Mouse (Mus musculus): ENCODE measurements around the gene Ucma. TPM values are rescaled to one million over a fixed set of nuclear protein-coding genes. Genes with fewer than 3 reads are reported as not detected.

Gene Ucma
- polyA plus RNA-seq, 1 experiment: 0.22 TPM

DNA sequence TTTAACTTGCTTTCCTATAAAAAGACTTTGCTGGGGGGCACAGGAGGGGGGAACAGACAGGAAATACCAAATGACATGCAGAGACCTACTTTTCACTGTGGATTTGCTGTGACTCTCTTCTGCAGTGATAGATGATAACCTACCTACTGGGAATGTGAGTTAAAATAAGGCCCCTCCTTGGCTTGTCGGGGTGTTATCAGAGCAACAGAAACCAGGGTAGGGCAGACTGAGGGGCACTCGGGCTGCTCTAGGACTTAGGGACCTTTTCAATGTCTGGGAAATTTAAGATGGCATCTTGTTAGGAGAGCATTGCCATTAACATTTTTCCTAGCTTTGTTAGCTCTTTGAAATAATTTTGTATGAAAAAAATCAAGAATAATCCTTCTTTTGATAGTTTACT is 47.4 kb downstream of the Ucma start:
- TF ChIP-seq USF1 (IDR thresholded peaks at IDR 0.05; ENCODE audit: low read depth) (no peak), MYOD1 (IDR thresholded peaks at IDR 0.05; ENCODE audit: control insufficient read depth in 1 of 3, insufficient read length in 2 of 3, low read depth in 2 of 3) (no peak), MAX (IDR thresholded peaks at IDR 0.05; ENCODE audit: low read depth) (no peak), E2F4 (IDR thresholded peaks at IDR 0.05; ENCODE audit: insufficient read depth) (no peak), TCF12 (IDR thresholded peaks at IDR 0.05; ENCODE audit: insufficient read depth, poor library complexity, severe bottlenecking) (no peak), SRF (IDR thresholded peaks at IDR 0.05; ENCODE audit: control insufficient read depth, insufficient read length, low read depth) (no peak), POLR2AphosphoS2 (IDR thresholded peaks at IDR 0.05; ENCODE audit: insufficient read length, low read depth) (no peak)
- H3K4me3 ChIP-seq: no peak overlapping the region
- H3K79me2 ChIP-seq (ENCODE audit: control insufficient read depth, insufficient read depth): no peaks in the 10 kb centered on the region

DNA sequence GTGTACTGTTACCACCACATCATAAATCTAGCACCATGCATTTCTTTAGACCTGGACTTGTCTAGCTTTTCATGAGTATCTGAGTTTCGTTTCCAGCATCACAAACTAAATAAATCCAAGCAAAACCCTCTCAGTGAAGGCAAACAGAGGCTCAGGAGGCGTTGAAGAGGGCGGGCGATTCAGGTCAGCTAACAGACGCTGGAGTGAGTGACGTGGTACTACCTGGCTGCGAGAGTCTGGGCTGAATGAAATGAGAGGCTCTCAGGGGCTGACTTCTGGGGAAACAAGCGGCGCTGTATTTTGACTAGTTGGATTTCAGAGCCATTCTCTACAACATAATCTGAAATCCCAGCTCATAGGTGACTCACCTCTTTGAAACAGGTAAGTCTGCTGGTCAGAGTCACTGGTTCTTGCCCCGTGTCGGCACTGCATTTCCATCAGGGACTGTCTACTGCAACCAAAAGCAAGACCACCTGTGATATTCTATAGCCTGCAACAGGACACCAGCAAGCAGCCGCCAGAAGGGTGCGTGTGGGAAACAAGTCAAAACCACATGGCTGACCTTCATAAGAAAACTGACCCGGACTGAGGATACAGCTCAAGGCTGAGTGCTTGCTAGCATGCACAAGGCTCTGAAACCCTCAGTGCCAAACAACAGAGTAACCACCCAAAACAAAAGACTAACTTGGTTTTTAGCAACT is 47.9 kb downstream of the Ucma start:
- Histone ChIP-seq H3K36me3 (ENCODE audit: control insufficient read depth, insufficient read depth) (peaks cover 11% of the 10 kb centered on the region), H3K27me3 (ENCODE audit: control insufficient read depth, insufficient read depth, insufficient read length) (no peaks in the 10 kb centered on the region), H3ac (ENCODE audit: control insufficient read depth, insufficient read length) (no peak overlapping the region), H3K4me2 (ENCODE audit: low read depth) (no peak overlapping the region), H3K4me3 (no peak overlapping the region), H3K79me2 (ENCODE audit: control insufficient read depth, insufficient read depth) (no peaks in the 10 kb centered on the region)
- TF ChIP-seq MAX (IDR thresholded peaks at IDR 0.05; ENCODE audit: low read depth): no peak
- TF ChIP-seq POLR2AphosphoS2 (IDR thresholded peaks at IDR 0.05; ENCODE audit: insufficient read length, low read depth): no peak
- TF ChIP-seq POLR2A (IDR thresholded peaks at IDR 0.05; ENCODE audit: insufficient read length, low read depth): no peak
- TF ChIP-seq REST (IDR thresholded peaks at IDR 0.05; ENCODE audit: insufficient read depth, insufficient read length): no peak
- no peak for TF ChIP-seq SRF (IDR thresholded peaks at IDR 0.05; ENCODE audit: control insufficient read depth, insufficient read length, low read depth)
- no peak for TF ChIP-seq CEBPB (IDR thresholded peaks at IDR 0.05; ENCODE audit: insufficient read depth, poor library complexity, severe bottlenecking)
- no peak for TF ChIP-seq TCF3 (IDR thresholded peaks at IDR 0.05; ENCODE audit: insufficient read length, low read depth)
- no peak for TF ChIP-seq TCF12 (IDR thresholded peaks at IDR 0.05; ENCODE audit: insufficient read depth, poor library complexity, severe bottlenecking)
- TF ChIP-seq MYOD1 (IDR thresholded peaks at IDR 0.05; ENCODE audit: control insufficient read depth in 1 of 3, insufficient read length in 2 of 3, low read depth in 2 of 3): no peak
- no peak for TF ChIP-seq USF1 (IDR thresholded peaks at IDR 0.05; ENCODE audit: low read depth)

More for the DNA sequence above, 47.4 kb downstream of the Ucma start:
- H3K4me2 ChIP-seq (ENCODE audit: low read depth): no peak overlapping the region
- H3K36me3 ChIP-seq (ENCODE audit: control insufficient read depth, insufficient read depth): peaks cover 11% of the 10 kb centered on the region
- no peaks in the 10 kb centered on the region for H3K27me3 ChIP-seq (ENCODE audit: control insufficient read depth, insufficient read depth, insufficient read length)
- H3ac ChIP-seq (ENCODE audit: control insufficient read depth, insufficient read length): no peak overlapping the region

DNA sequence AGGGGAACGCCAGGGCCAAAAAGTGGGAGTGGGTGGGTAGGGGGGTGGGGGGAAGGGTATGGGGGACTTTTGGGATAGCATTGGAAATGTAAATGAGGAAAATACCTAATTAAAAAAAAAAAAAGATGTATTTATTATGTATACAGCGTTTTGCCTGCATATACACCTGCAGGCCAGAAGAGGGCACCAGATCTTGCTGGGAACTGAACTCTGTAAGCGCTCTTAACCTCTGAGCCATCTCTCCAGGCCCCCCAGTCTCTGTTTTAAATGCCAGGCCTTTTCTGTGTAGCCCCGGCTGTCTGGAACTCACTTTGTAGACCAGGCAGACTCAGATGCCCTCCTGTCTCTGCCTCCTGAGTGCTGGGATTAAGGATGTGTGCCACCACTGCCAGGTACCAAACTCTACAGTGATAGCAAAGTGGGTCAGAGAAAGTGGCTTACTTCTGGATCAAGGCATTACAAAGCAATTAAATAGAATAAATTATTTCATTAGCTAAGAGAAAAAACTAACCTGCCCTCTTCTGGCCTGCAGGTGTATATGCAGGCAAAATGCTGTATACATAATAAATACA is 49.3 kb downstream of the Ucma start:
- no peak for TF ChIP-seq CEBPB (IDR thresholded peaks at IDR 0.05; ENCODE audit: insufficient read depth, poor library complexity, severe bottlenecking)
- TF ChIP-seq MYOG (IDR thresholded peaks at IDR 0.05; ENCODE audit: control insufficient read depth in 1 of 3, insufficient read depth in 1 of 3, insufficient read length in 2 of 3, low read depth in 2 of 3): no peak
- no peak for TF ChIP-seq TCF3 (IDR thresholded peaks at IDR 0.05; ENCODE audit: insufficient read length, low read depth)
- TF ChIP-seq REST (IDR thresholded peaks at IDR 0.05; ENCODE audit: insufficient read depth, insufficient read length): no peak
- no peak for TF ChIP-seq MAX (IDR thresholded peaks at IDR 0.05; ENCODE audit: low read depth)
- TF ChIP-seq POLR2A (IDR thresholded peaks at IDR 0.05; ENCODE audit: insufficient read length, low read depth): no peak
- TF ChIP-seq USF1 (IDR thresholded peaks at IDR 0.05; ENCODE audit: low read depth): no peak
- no peak for TF ChIP-seq SRF (IDR thresholded peaks at IDR 0.05; ENCODE audit: control insufficient read depth, insufficient read length, low read depth)
- TF ChIP-seq TCF12 (IDR thresholded peaks at IDR 0.05; ENCODE audit: insufficient read depth, poor library complexity, severe bottlenecking): no peak
- TF ChIP-seq POLR2AphosphoS2 (IDR thresholded peaks at IDR 0.05; ENCODE audit: insufficient read length, low read depth): no peak
- TF ChIP-seq MYOD1 (IDR thresholded peaks at IDR 0.05; ENCODE audit: control insufficient read depth in 1 of 3, insufficient read length in 2 of 3, low read depth in 2 of 3): no peak
- TF ChIP-seq E2F4 (IDR thresholded peaks at IDR 0.05; ENCODE audit: insufficient read depth): no peak
- Histone ChIP-seq H3K4me3 (no peak overlapping the region), H3ac (ENCODE audit: control insufficient read depth, insufficient read length) (no peak overlapping the region), H3K27me3 (ENCODE audit: control insufficient read depth, insufficient read depth, insufficient read length) (no peaks in the 10 kb centered on the region), H3K36me3 (ENCODE audit: control insufficient read depth, insufficient read depth) (peaks cover 15% of the 10 kb centered on the region), H3K4me2 (ENCODE audit: low read depth) (no peak overlapping the region), H3K79me2 (ENCODE audit: control insufficient read depth, insufficient read depth) (no peaks in the 10 kb centered on the region)

DNA sequence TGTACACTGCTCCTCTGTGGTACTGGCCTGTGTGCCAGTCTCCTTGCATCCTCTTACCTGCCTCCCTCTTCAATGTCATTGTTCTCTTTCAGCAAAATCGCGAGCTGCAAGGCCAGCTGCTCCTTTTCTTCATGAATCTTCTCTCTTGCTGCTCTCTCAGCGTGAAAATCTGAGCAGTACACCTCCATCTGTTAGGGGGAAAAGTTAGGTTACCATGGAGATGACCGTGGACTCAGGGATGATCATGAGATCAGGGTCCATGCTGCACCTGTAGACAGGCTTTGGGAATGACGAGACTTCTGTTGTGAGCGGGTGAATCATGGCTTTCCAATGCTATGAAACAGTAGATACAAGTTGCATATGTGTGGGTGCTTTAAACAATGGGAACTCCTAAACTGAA is 51.1 kb downstream of the Ucma start:
- Histone ChIP-seq H3ac (ENCODE audit: control insufficient read depth, insufficient read length) (no peak overlapping the region), H3K27me3 (ENCODE audit: control insufficient read depth, insufficient read depth, insufficient read length) (no peaks in the 10 kb centered on the region), H3K36me3 (ENCODE audit: control insufficient read depth, insufficient read depth) (peaks cover 11% of the 10 kb centered on the region), H3K79me2 (ENCODE audit: control insufficient read depth, insufficient read depth) (no peaks in the 10 kb centered on the region), H3K4me3 (no peak overlapping the region), H3K4me2 (ENCODE audit: low read depth) (no peak overlapping the region)
- TF ChIP-seq E2F4 (IDR thresholded peaks at IDR 0.05; ENCODE audit: insufficient read depth) (no peak), MYOG (IDR thresholded peaks at IDR 0.05; ENCODE audit: control insufficient read depth in 1 of 3, insufficient read depth in 1 of 3, insufficient read length in 2 of 3, low read depth in 2 of 3) (no peak), CEBPB (IDR thresholded peaks at IDR 0.05; ENCODE audit: insufficient read depth, poor library complexity, severe bottlenecking) (no peak), MAX (IDR thresholded peaks at IDR 0.05; ENCODE audit: low read depth) (no peak), MYOD1 (IDR thresholded peaks at IDR 0.05; ENCODE audit: control insufficient read depth in 1 of 3, insufficient read length in 2 of 3, low read depth in 2 of 3) (no peak), POLR2A (IDR thresholded peaks at IDR 0.05; ENCODE audit: insufficient read length, low read depth) (no peak), USF1 (IDR thresholded peaks at IDR 0.05; ENCODE audit: low read depth) (no peak), POLR2AphosphoS2 (IDR thresholded peaks at IDR 0.05; ENCODE audit: insufficient read length, low read depth) (no peak), TCF3 (IDR thresholded peaks at IDR 0.05; ENCODE audit: insufficient read length, low read depth) (no peak), TCF12 (IDR thresholded peaks at IDR 0.05; ENCODE audit: insufficient read depth, poor library complexity, severe bottlenecking) (no peak), SRF (IDR thresholded peaks at IDR 0.05; ENCODE audit: control insufficient read depth, insufficient read length, low read depth) (no peak), REST (IDR thresholded peaks at IDR 0.05; ENCODE audit: insufficient read depth, insufficient read length) (no peak)

Measured in myocyte (in vitro differentiated cells).